In the genomic region with DNA sequence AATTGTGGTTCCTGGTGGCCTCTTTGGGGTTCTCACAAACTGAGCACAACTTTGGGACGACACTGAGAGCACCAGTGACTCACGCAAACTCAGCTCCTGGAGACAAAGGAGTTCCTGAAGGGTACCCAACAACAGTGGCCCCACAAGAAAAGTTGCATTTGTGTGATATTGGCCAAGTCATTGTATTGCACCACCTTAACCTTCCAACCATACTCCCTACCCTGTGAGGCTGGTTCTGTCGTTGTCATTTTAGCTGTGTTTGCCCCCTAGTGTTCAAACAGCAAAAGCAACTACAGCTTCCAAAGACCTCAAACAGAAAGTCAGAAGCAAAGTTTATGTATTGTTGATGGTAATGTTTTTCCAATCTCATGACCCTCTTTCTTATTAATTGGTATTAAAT, we compare ENCODE assay signal across 11 mouse cellular contexts. TPM values are rescaled to one million over a fixed set of nuclear protein-coding genes. Genes with fewer than 3 reads are reported as not detected.
DNase-seq lines count a peak whose midpoint lies in the region; ATAC-seq and TF ChIP-seq lines count a peak whose summit lies in the region.
"Had no signal": no experiment of that assay in that cellular context is flagged by ENCODE, and none has a peak within 500 bp of the region (broad histone marks: within the 10 kb centered on the region; RNA-seq: fewer than 3 reads in every experiment).

No protein-coding gene starts in this region.

- no peak overlapping the region for H3K27ac ChIP-seq in midbrain, postnatal 0 days (ENCODE audit: low read depth, low read length)
- no peak overlapping the region for H3K27ac ChIP-seq in midbrain, embryonic 15.5 days
- H3K27ac ChIP-seq: macrophage had no signal

- H3K4me3 ChIP-seq in midbrain, postnatal 0 days (ENCODE audit: low read depth, low read length): no peak overlapping the region
- no peak overlapping the region for H3K4me3 ChIP-seq in midbrain, embryonic 15.5 days

- no peaks in the 10 kb centered on the region for H3K36me3 ChIP-seq in midbrain, postnatal 0 days (ENCODE audit: insufficient read depth, low read length)
- no peaks in the 10 kb centered on the region for H3K36me3 ChIP-seq in midbrain, embryonic 15.5 days (replicated peaks)

- no peaks in the 10 kb centered on the region for H3K9me3 ChIP-seq in midbrain, postnatal 0 days (ENCODE audit: low read length)
- no peaks in the 10 kb centered on the region for H3K9me3 ChIP-seq in midbrain, embryonic 15.5 days

- no peak overlapping the region for H3K9ac ChIP-seq in midbrain, postnatal 0 days (replicated peaks; ENCODE audit: low read length, poor library complexity, severe bottlenecking)
- H3K9ac ChIP-seq in midbrain, embryonic 15.5 days: no peak overlapping the region

- H3K27me3 ChIP-seq in midbrain, postnatal 0 days (ENCODE audit: insufficient read depth, low read length): no peaks in the 10 kb centered on the region
- no peaks in the 10 kb centered on the region for H3K27me3 ChIP-seq in midbrain, embryonic 15.5 days (replicated peaks)

- intact Hi-C loops in left cerebral cortex, postnatal 10 days (cut with DNase I): loop anchor here (10.0 kb wide), 1 partner anchor 348 kb away; a partner anchor contains a TSS

- no peak overlapping the region for H3K4me2 ChIP-seq in midbrain, postnatal 0 days (ENCODE audit: low read depth, low read length, poor library complexity, severe bottlenecking)
- H3K4me2 ChIP-seq in midbrain, embryonic 15.5 days: no peak overlapping the region

- TF ChIP-seq CTCF in midbrain, postnatal 0 days (IDR thresholded peaks at IDR 0.05): peak; percentile 67

- H3K4me1 ChIP-seq in midbrain, postnatal 0 days (ENCODE audit: insufficient read depth, low read length): no peaks in the 10 kb centered on the region
- no peaks in the 10 kb centered on the region for H3K4me1 ChIP-seq in midbrain, embryonic 15.5 days

- DNase-seq in midbrain, postnatal 0 days (ENCODE audit: low spot score): peak; percentile 6
- DNase-seq in adipocyte (ENCODE audit: low spot score) (peak; percentile 19), liver (peak; percentile 34)
- peak; percentile 14 to 23 for DNase-seq in thymus, postnatal 36 days
- no peak for DNase-seq in left cerebral cortex, postnatal 10 days (ENCODE audit: extremely low spot score in 1 of 2, low spot score in 2 of 2)
- no peak for DNase-seq in urinary bladder, adult 2 months (ENCODE audit: low spot score)
- DNase-seq: cerebellum, adult 11-12 months; spleen, adult 18-20 months had no signal

- WGBS in midbrain, postnatal 0 days: 59% methylated on average over 3 of the region's 3 CpGs
- WGBS in midbrain, embryonic 15.5 days: 56% methylated on average over 3 of the region's 3 CpGs

- no peak for ATAC-seq in midbrain, postnatal 0 days (ENCODE audit: low FRiP score)
- no peak for ATAC-seq in midbrain, embryonic 15.5 days (replicated peaks)

RNA-seq across cellular contexts. Expression of a gene that starts 23.4 kb away (rescaled TPM):
- not detected in 2 replicates for total RNA-seq in midbrain, postnatal 0 days (2014; rRNA removed)
- not detected in 2 replicates for polyA plus RNA-seq in midbrain, postnatal 0 days (2015; fragmentation: Nextera tagmentation; extraction: Ambion mirVana)
- polyA plus RNA-seq in midbrain, embryonic 15.5 days (2015; fragmentation: Nextera tagmentation; extraction: Ambion mirVana): 0.08 TPM in 1 of 2 replicates, not detected in the other
- under 1 TPM in 1 of 2 experiments, not detected in 1; 0.11 TPM for total RNA-seq in left cerebral cortex, postnatal 10 days (2021)
- polyA plus RNA-seq in urinary bladder, adult 2 months (2012; rRNA removed): 0.01 TPM in 1 of 2 replicates, not detected in the other
- total RNA-seq: hematopoietic stem cell, adult 5-6 weeks had no signal
- polyA plus RNA-seq: macrophage had no signal

RNA-seq across cellular contexts. Expression of a gene that starts 35.7 kb away (rescaled TPM):
- total RNA-seq in midbrain, postnatal 0 days (2014; rRNA removed): 232 and 258 TPM in 2 replicates
- polyA plus RNA-seq in midbrain, postnatal 0 days (2015; fragmentation: Nextera tagmentation; extraction: Ambion mirVana): 107 and 110 TPM in 2 replicates
- polyA plus RNA-seq in midbrain, embryonic 15.5 days (2015; fragmentation: Nextera tagmentation; extraction: Ambion mirVana): 118 and 127 TPM in 2 replicates
- 100 to 1,000 TPM; 326 to 342 TPM for total RNA-seq in left cerebral cortex, postnatal 10 days (2021)
- polyA plus RNA-seq in urinary bladder, adult 2 months (2012; rRNA removed): 37.1 and 46.7 TPM in 2 replicates

RNA-seq across cellular contexts. Expression of a gene that starts 39.2 kb away (rescaled TPM):
- total RNA-seq in midbrain, postnatal 0 days (2014; rRNA removed): 9.5 and 10.1 TPM in 2 replicates
- polyA plus RNA-seq in midbrain, postnatal 0 days (2015; fragmentation: Nextera tagmentation; extraction: Ambion mirVana): 10.4 and 11.8 TPM in 2 replicates
- polyA plus RNA-seq in midbrain, embryonic 15.5 days (2015; fragmentation: Nextera tagmentation; extraction: Ambion mirVana): 18.4 and 18.6 TPM in 2 replicates
- 10 to 100 TPM in 1 of 2 experiments, 1 to 10 TPM in 1; 7.2 to 11.8 TPM for total RNA-seq in left cerebral cortex, postnatal 10 days (2021)
- 10.6 and 11.0 TPM in 2 replicates for polyA plus RNA-seq in urinary bladder, adult 2 months (2012; rRNA removed)

Comparison
In these comparisons a context has a peak if more than half of its experiments do, and no peak if none do; other contexts are left out.
1. DNase-seq: peak in midbrain, postnatal 0 days (single experiment), adipocyte (single experiment), liver (single experiment) and thymus, postnatal 36 days (2 of 2); none in left cerebral cortex, postnatal 10 days (0 of 2) and urinary bladder, adult 2 months (single experiment).